Mouse (Mus musculus) CH12.LX (cell line): ENCODE measurements around the gene Nop53.

Experiments
- CHD2 ChIP-seq: IDR thresholded peaks from 2 replicates; pipeline ENCODE4 v1.6.1; 2011; ENCODE audit warnings: low read length, improper control_type of control experiment
- CTCF ChIP-seq, 2 experiments: IDR thresholded peaks in 1 of 2; conservative IDR thresholded peaks in 1 of 2; 2 replicates each; pipeline ENCODE4 v1.5.1; 2011 to 2012; ENCODE audit warnings: low read depth in 2 of 2, low read length in 2 of 2, improper control_type of control experiment in 1 of 2, inconsistent platforms in 1 of 2, mild to moderate bottlenecking in 1 of 2, moderate library complexity in 1 of 2
- ETS1 ChIP-seq: conservative IDR thresholded peaks from 2 replicates; pipeline ENCODE4 v1.6.1; 2012; ENCODE audit warnings: low read depth, mild to moderate bottlenecking, inconsistent platforms, low read length, improper control_type of control experiment, moderate library complexity
- KAT2A ChIP-seq: IDR thresholded peaks from 2 replicates; pipeline ENCODE4 v1.6.1; 2012; ENCODE audit warnings: low read length, improper control_type of control experiment, inconsistent platforms; ENCODE audit not compliant: insufficient replicate concordance
- USF1 ChIP-seq: IDR thresholded peaks from 2 replicates; pipeline ENCODE4 v1.6.1; 2014; ENCODE audit warnings: low read depth, mild to moderate bottlenecking, inconsistent platforms, low read length, improper control_type of control experiment
- USF2 ChIP-seq: conservative IDR thresholded peaks from 2 replicates; pipeline ENCODE4 v1.6.1; 2011; ENCODE audit warnings: low read depth, low read length, improper control_type of control experiment
- ZC3H11A ChIP-seq: IDR thresholded peaks from 2 replicates; pipeline ENCODE4 v1.6.1; 2012; ENCODE audit warnings: low read depth, mild to moderate bottlenecking, inconsistent platforms, low read length, improper control_type of control experiment
- ZNF384 ChIP-seq: IDR thresholded peaks from 2 replicates; pipeline ENCODE4 v1.6.1; 2012; ENCODE audit warnings: low read depth, low read length, improper control_type of control experiment, inconsistent platforms

DNA sequence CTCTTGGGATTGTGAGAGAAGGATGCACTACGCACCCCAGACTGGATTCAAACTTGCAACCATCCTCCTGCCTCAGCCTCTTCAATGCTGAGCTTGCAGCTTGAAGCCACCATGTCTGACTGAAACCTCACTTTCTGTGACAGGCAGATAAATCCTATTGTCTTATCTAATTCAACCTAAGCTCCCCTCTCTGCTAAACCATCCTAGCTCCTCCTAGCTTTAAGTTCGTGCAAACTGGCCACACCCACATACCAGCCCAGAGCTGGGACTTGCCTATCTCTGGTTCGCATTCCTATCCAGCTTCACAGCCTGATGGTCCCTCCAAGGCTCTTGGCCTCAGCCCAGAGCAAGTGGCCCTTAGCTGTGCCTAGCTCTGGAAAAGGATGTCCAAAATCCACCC, 6.5 kb upstream of the Nop53 start:
- TF ChIP-seq CTCF (conservative IDR thresholded peaks at IDR 0.05 in 1 of 2, IDR thresholded peaks at IDR 0.05 in 1 of 2; ENCODE audit: low read depth in 2 of 2, low read length in 2 of 2) (no peak), USF2 (no peak), CHD2 (no peak), ETS1 (no peak), KAT2A (no peak), ZNF384 (no peak), USF1 (no peak), ZC3H11A (no peak)
